19 mouse cellular contexts compared by ENCODE assay signal in genomic region chr14:17079513-17079912, GRCm38 (mm10).
DNase-seq lines count a peak whose midpoint lies in the region; ATAC-seq and TF ChIP-seq lines count a peak whose summit lies in the region.
"Had no signal": no experiment of that assay in that cellular context is flagged by ENCODE, and none has a peak within 500 bp of the region (broad histone marks: within the 10 kb centered on the region; RNA-seq: fewer than 3 reads in every experiment).

No protein-coding gene starts in this region.

- H3K27me3 ChIP-seq in hindbrain, embryonic 16.5 days (replicated peaks; ENCODE audit: control insufficient read depth, insufficient read depth, low read length) = no peaks in the 10 kb centered on the region
- H3K27me3 ChIP-seq in hindbrain, embryonic 12.5 days = no peaks in the 10 kb centered on the region
- H3K27me3 ChIP-seq in kidney, postnatal 0 days (ENCODE audit: insufficient read depth, low read length) = no peaks in the 10 kb centered on the region
- H3K27me3 ChIP-seq: embryonic facial prominence, embryonic 15.5 days; intestine, embryonic 15.5 days had no signal

- no peaks in the 10 kb centered on the region for H3K36me3 ChIP-seq in hindbrain, embryonic 16.5 days (ENCODE audit: control insufficient read depth, insufficient read depth, low read length)
- no peaks in the 10 kb centered on the region for H3K36me3 ChIP-seq in hindbrain, embryonic 12.5 days
- no peaks in the 10 kb centered on the region for H3K36me3 ChIP-seq in kidney, postnatal 0 days (ENCODE audit: insufficient read depth, low read length)
- H3K36me3 ChIP-seq: embryonic facial prominence, embryonic 15.5 days; intestine, embryonic 15.5 days had no signal

- H3K9me3 ChIP-seq in hindbrain, embryonic 16.5 days (ENCODE audit: control insufficient read depth, low read length) = no peaks in the 10 kb centered on the region
- no peaks in the 10 kb centered on the region for H3K9me3 ChIP-seq in hindbrain, embryonic 12.5 days (replicated peaks)
- no peaks in the 10 kb centered on the region for H3K9me3 ChIP-seq in kidney, postnatal 0 days (replicated peaks; ENCODE audit: low read length)
- H3K9me3 ChIP-seq: embryonic facial prominence, embryonic 15.5 days; intestine, embryonic 15.5 days had no signal

- peak; percentile 8 for DNase-seq in lung, postnatal 10 days
- DNase-seq in lung, postnatal 36 days = no peak
- DNase-seq in kidney, postnatal 0 days (ENCODE audit: low spot score) = peak; percentile 81
- DNase-seq in kidney, postnatal 36 days = peak; percentile 2 to 13
- no peak for DNase-seq in spleen, postnatal 14 days (ENCODE audit: low spot score in 2 of 2)
- no peak for DNase-seq in Muller cell, postnatal 12 days (ENCODE audit: inconsistent ontology term)
- DNase-seq: adrenal gland, postnatal 14 days; cerebellum, adult 8-10 months; gastrocnemius, postnatal 36 days; heart, postnatal 36 days; layer of hippocampus, adult 9-11 months; spleen, adult 18-20 months; thymus, postnatal 36 days had no signal

- WGBS in hindbrain, embryonic 16.5 days = 43% methylated on average over 2 of the region's 2 CpGs
- 66% methylated on average over 2 of the region's 2 CpGs for WGBS in hindbrain, embryonic 12.5 days
- WGBS in kidney, postnatal 0 days = 31% methylated on average over 2 of the region's 2 CpGs

- ATAC-seq in hindbrain, embryonic 16.5 days = peak; percentile 69
- no peak for ATAC-seq in hindbrain, embryonic 12.5 days (ENCODE audit: low FRiP score)
- peak; percentile 65; the same call in 1 of the 2 replicates for ATAC-seq in kidney, postnatal 0 days (replicated peaks; ENCODE audit: low FRiP score, low read depth)
- ATAC-seq: intestine, embryonic 15.5 days had no signal

- no peak overlapping the region for H3K27ac ChIP-seq in hindbrain, embryonic 16.5 days (ENCODE audit: low read depth, low read length)
- H3K27ac ChIP-seq in hindbrain, embryonic 12.5 days = no peak overlapping the region
- no peak overlapping the region for H3K27ac ChIP-seq in kidney, postnatal 0 days
- H3K27ac ChIP-seq: embryonic facial prominence, embryonic 15.5 days; intestine, embryonic 15.5 days had no signal

- TF ChIP-seq CTCF in kidney, postnatal 0 days (IDR thresholded peaks at IDR 0.05; ENCODE audit: low read depth) = no peak

- no peak overlapping the region for H3K9ac ChIP-seq in hindbrain, embryonic 16.5 days (ENCODE audit: low read depth, low read length)
- no peak overlapping the region for H3K9ac ChIP-seq in hindbrain, embryonic 12.5 days
- H3K9ac ChIP-seq in kidney, postnatal 0 days (ENCODE audit: low read depth, low read length) = no peak overlapping the region
- H3K9ac ChIP-seq: embryonic facial prominence, embryonic 15.5 days; intestine, embryonic 15.5 days had no signal

- H3K4me1 ChIP-seq in hindbrain, embryonic 16.5 days (ENCODE audit: control insufficient read depth, insufficient read depth, low read depth, low read length) = no peaks in the 10 kb centered on the region
- no peaks in the 10 kb centered on the region for H3K4me1 ChIP-seq in hindbrain, embryonic 12.5 days
- no peaks in the 10 kb centered on the region for H3K4me1 ChIP-seq in kidney, postnatal 0 days (replicated peaks; ENCODE audit: insufficient read depth, low read length)
- H3K4me1 ChIP-seq: embryonic facial prominence, embryonic 15.5 days; intestine, embryonic 15.5 days had no signal

- H3K4me2 ChIP-seq in hindbrain, embryonic 16.5 days (ENCODE audit: low read length) = no peak overlapping the region
- H3K4me2 ChIP-seq in hindbrain, embryonic 12.5 days (replicated peaks) = no peak overlapping the region
- no peak overlapping the region for H3K4me2 ChIP-seq in kidney, postnatal 0 days (ENCODE audit: low read length)
- H3K4me2 ChIP-seq: embryonic facial prominence, embryonic 15.5 days; heart, embryonic 11.5 days; intestine, embryonic 15.5 days; liver, embryonic 11.5 days had no signal

- H3K4me3 ChIP-seq in hindbrain, embryonic 16.5 days (ENCODE audit: low read length) = no peak overlapping the region
- H3K4me3 ChIP-seq in hindbrain, embryonic 12.5 days = no peak overlapping the region
- no peak overlapping the region for H3K4me3 ChIP-seq in kidney, postnatal 0 days (replicated peaks; ENCODE audit: low read depth, low read length)
- H3K4me3 ChIP-seq: embryonic facial prominence, embryonic 15.5 days; intestine, embryonic 15.5 days had no signal

Comparison
In these comparisons a context has a peak if more than half of its experiments do, and no peak if none do; other contexts are left out.
1. DNase-seq: peak in lung, postnatal 10 days (single experiment), kidney, postnatal 0 days (single experiment) and kidney, postnatal 36 days (2 of 2); none in lung, postnatal 36 days (single experiment), spleen, postnatal 14 days (0 of 2) and Muller cell, postnatal 12 days (single experiment).